Mouse (Mus musculus) erythroblast, embryonic 14.5 days (primary cell): ENCODE results near the gene Eya2.

Experiments used
- GATA1 ChIP-seq: IDR thresholded peaks from 2 replicates; pipeline ENCODE4 v1.6.1; 2012; ENCODE audit warnings: low read length, inconsistent platforms, mixed read lengths
- TAL1 ChIP-seq: IDR thresholded peaks from 3 replicates; pipeline ENCODE4 v1.6.1; 2012; ENCODE audit warnings: low read length, inconsistent platforms, mixed read lengths

- TF ChIP-seq GATA1 (no peak), TAL1 (no peak)
These were observed 19.0 kb downstream of the Eya2 start for GRCm38 (mm10) chr2:165613741-165614339.
